13 mouse cellular contexts compared by ENCODE assay signal in genomic region chr2:70993740-70994139, GRCm38 (mm10).
"Had no signal": no experiment of that assay in that cellular context is flagged by ENCODE, and none has a peak within 500 bp of the region (broad histone marks: within the 10 kb centered on the region; RNA-seq: fewer than 3 reads in every experiment).

No protein-coding gene starts in this region.

- H3K9me3 ChIP-seq: limb, embryonic 13.5 days; midbrain, embryonic 13.5 days had no signal

- H3K4me3 ChIP-seq: layer of hippocampus, adult 2 months; limb, embryonic 13.5 days; midbrain, embryonic 13.5 days had no signal

- DNase-seq: kidney, adult 11 months; kidney, adult 9 months; kidney, postnatal 36 days; left cerebral cortex, postnatal 4 days; lung, adult 18-20 months; lung, postnatal 4 days; right cerebral cortex, adult 18-20 months; right cerebral cortex, postnatal 25 days had no signal

- H3K36me3 ChIP-seq: limb, embryonic 13.5 days; midbrain, embryonic 13.5 days had no signal

- ATAC-seq: lung, postnatal 0 days; midbrain, embryonic 13.5 days had no signal

- H3K4me2 ChIP-seq: limb, embryonic 13.5 days; midbrain, embryonic 13.5 days had no signal

- H3K27me3 ChIP-seq: limb, embryonic 13.5 days; midbrain, embryonic 13.5 days had no signal

- H3K27ac ChIP-seq: kidney, postnatal 0 days; layer of hippocampus, adult 2 months; limb, embryonic 13.5 days; midbrain, embryonic 13.5 days had no signal

- H3K9ac ChIP-seq: limb, embryonic 13.5 days; midbrain, embryonic 13.5 days had no signal
